Mouse (Mus musculus) liver, embryonic 14.5 days (tissue): Measurements from ENCODE around the gene Urb1. TPM values are rescaled to one million over a fixed set of nuclear protein-coding genes. Genes with fewer than 3 reads are reported as not detected.
A peak's percentile ranks its signal among the peaks of the same experiment; 100 is the strongest.

Experiments used
- ATAC-seq: fragments of 200-750 bp; cut with Nextera tagmentation; 2 replicates; pipeline ENCODE4 v1.8.0; 2017; ENCODE audit warnings: moderate number of reproducible peaks, mild to moderate bottlenecking, moderate library complexity; ENCODE audit not compliant: insufficient read depth
- DNase-seq, 3 experiments: peaks; one replicate each; pipeline ENCODE4 v3.0.0-alpha.2; 2012 to 2013; ENCODE audit warnings: low read depth in 3 of 3, low spot score in 3 of 3
- H3K27ac ChIP-seq: fragments of 300-500 bp; sonication (generic); 2 replicates; pipeline ENCODE4 v1.5.1; 2014; ENCODE audit warnings: moderate library complexity, mild to moderate bottlenecking, control low read depth, inconsistent platforms
- H3K27me3 ChIP-seq: fragments of 300-500 bp; sonication (generic); 2 replicates; pipeline ENCODE4 v1.6.1; 2014; ENCODE audit warnings: mild to moderate bottlenecking, low read length, moderate library complexity; ENCODE audit not compliant: control insufficient read depth, insufficient read depth
- H3K36me3 ChIP-seq: fragments of 300-500 bp; sonication (generic); replicated peaks from 2 replicates; pipeline ENCODE4 v1.6.1; 2014; ENCODE audit warnings: low read depth; ENCODE audit not compliant: control insufficient read depth, insufficient read depth
- H3K4me1 ChIP-seq, 2 experiments: fragments of 200-500 bp in 1 of 2; fragments of 300-500 bp in 1 of 2; sonication (generic) in 1 of 2; replicated peaks; 2 replicates each; pipeline ENCODE4 v1.6.1; 2012 to 2014; ENCODE audit warnings: antibody characterized with exemption in 1 of 2, inconsistent platforms in 1 of 2, low read length in 1 of 2; ENCODE audit not compliant: control insufficient read depth in 2 of 2, insufficient read depth in 2 of 2
- H3K4me2 ChIP-seq: fragments of 300-500 bp; sonication (generic); 2 replicates; pipeline ENCODE4 v1.6.1; 2014; ENCODE audit warnings: low read depth, mild to moderate bottlenecking, control low read depth, moderate library complexity
- H3K4me3 ChIP-seq, 2 experiments: fragments of 200-500 bp in 1 of 2; fragments of 300-500 bp in 1 of 2; sonication (generic) in 1 of 2; 2 replicates each; pipeline ENCODE4 v1.5.1; 2012 to 2014; ENCODE audit warnings: low read depth in 2 of 2, low read length in 2 of 2, mild to moderate bottlenecking in 2 of 2, control low read depth in 1 of 2, inconsistent platforms in 1 of 2, moderate library complexity in 1 of 2; ENCODE audit not compliant: insufficient read depth in 1 of 2
- H3K9ac ChIP-seq: fragments of 300-500 bp; sonication (generic); replicated peaks from 2 replicates; pipeline ENCODE4 v1.6.1; 2014; ENCODE audit warnings: mild to moderate bottlenecking, control low read depth, moderate library complexity
- H3K9me3 ChIP-seq: fragments of 300-500 bp; sonication (generic); 2 replicates; pipeline ENCODE4 v1.6.1; 2016; ENCODE audit warnings: low read length, mixed read lengths; ENCODE audit not compliant: control insufficient read depth
- CTCF ChIP-seq: IDR thresholded peaks from 2 replicates; pipeline ENCODE4 v1.5.1; 2016; ENCODE audit warnings: antibody characterized with exemption, low read depth, control low read depth
- EP300 ChIP-seq: IDR thresholded peaks from 2 replicates; pipeline ENCODE4 v1.6.1; 2016; ENCODE audit warnings: antibody characterized with exemption, low read depth
- WGBS: fragments of 180-500 bp; shearing (Covaris S2); extraction: QIAGEN DNeasy Blood & Tissue Kit; methylation state at CpG from one replicate; pipeline ENCODE4 v1.1.7; 2014; ENCODE audit not compliant: insufficient replicate concordance; 5-methylcytosine and 5-hydroxymethylcytosine counted together
- polyA plus RNA-seq, 2 experiments: library from polyadenylated mRNA; depleted of rRNA in 1 of 2; stranded (reverse) in 1 of 2; unstranded in 1 of 2; fragments of >200 nt; fragmentation: Nextera tagmentation in 1 of 2; extraction: Ambion mirVana in 1 of 2; gene quantifications; 2 replicates each; pipeline versions ENCODE4 v1.2.1 to v1.2.3; 2012 to 2014

The Urb1 gene
- polyA plus RNA-seq, 2 experiments: 3.6 to 5.0 TPM

- peaks cover 10 to 16% of the 10 kb centered on the region in 2 experiments for H3K4me1 ChIP-seq
- peak overlapping the region; percentile 61 for H3K27ac ChIP-seq
- H3K27me3 ChIP-seq: no peaks in the 10 kb centered on the region
- WGBS: 2% methylated on average over 38 of the region's 38 CpGs
- no peak for TF ChIP-seq EP300
- TF ChIP-seq CTCF: 0 out of 2 replicates have a peak, but pooled peaks have one; percentile 23
- peak overlapping the region; percentile 78 to 95 for H3K4me3 ChIP-seq
- H3K36me3 ChIP-seq: peaks cover 10% of the 10 kb centered on the region
- ATAC-seq (peak; percentile 57), DNase-seq (peak in 1 of 3 experiments; percentile 35)
- no peaks in the 10 kb centered on the region; the same call in 1 of the 2 replicates for H3K9me3 ChIP-seq
- H3K4me2 ChIP-seq: peak overlapping the region; percentile 84
- peak overlapping the region; percentile 90 for H3K9ac ChIP-seq
These were observed 83.5 kb downstream of the Urb1 start for GRCm38 (mm10) chr16:90726600-90727227.

- DNase-seq: no peak
- no peak overlapping the region for H3K9ac ChIP-seq
- TF ChIP-seq EP300: no peak
- TF ChIP-seq CTCF: no peak
- no peak overlapping the region for H3K4me2 ChIP-seq
- ATAC-seq: no peak
- H3K4me3 ChIP-seq: no peak overlapping the region
- whole genome bisulfite sequencing: 85% methylated on average over 4 of the region's 4 CpGs
- H3K36me3 ChIP-seq: peaks cover 26% of the 10 kb centered on the region
- no peaks in the 10 kb centered on the region for H3K27me3 ChIP-seq
- no peak overlapping the region for H3K27ac ChIP-seq
- no peaks in the 10 kb centered on the region for H3K9me3 ChIP-seq
- H3K4me1 ChIP-seq: peaks cover 10 to 16% of the 10 kb centered on the region in 2 experiments
These were observed 86.2 kb downstream of the Urb1 start for GRCm38 (mm10) chr16:90724051-90724450.

- Histone ChIP-seq H3K9ac (no peak overlapping the region), H3K9me3 (no peaks in the 10 kb centered on the region), H3K27ac (no peak overlapping the region), H3K4me1 (no peaks in the 10 kb centered on the region), H3K4me2 (no peak overlapping the region), H3K4me3 (no peak overlapping the region), H3K27me3 (no peaks in the 10 kb centered on the region), H3K36me3 (no peaks in the 10 kb centered on the region)
- ATAC-seq: no peak
- no peak for DNase-seq
- TF ChIP-seq EP300 (no peak), CTCF (no peak)
- 64% methylated on average over 12 of the region's 12 CpGs for WGBS
These were observed 99.9 kb downstream of the Urb1 start for GRCm38 (mm10) chr16:90710313-90710712.

- no peak overlapping the region for H3K4me3 ChIP-seq
- ATAC-seq (no peak), DNase-seq (no peak)
- H3K9ac ChIP-seq: no peak overlapping the region
- no peaks in the 10 kb centered on the region for H3K36me3 ChIP-seq
- H3K27me3 ChIP-seq: no peaks in the 10 kb centered on the region
- no peaks in the 10 kb centered on the region for H3K4me1 ChIP-seq
- no peak for TF ChIP-seq CTCF
- no peak for TF ChIP-seq EP300
- 60% methylated on average over 17 of the region's 17 CpGs for WGBS
- no peak overlapping the region for H3K4me2 ChIP-seq
- no peak overlapping the region for H3K27ac ChIP-seq
- no peaks in the 10 kb centered on the region for H3K9me3 ChIP-seq
These were observed 100.4 kb downstream of the Urb1 start for GRCm38 (mm10) chr16:90709711-90710289.

GRCm38 (mm10) chr16:90706279-90706678 lies 103.9 kb downstream of the Urb1 start:
- 6% methylated on average over 3 of the region's 3 CpGs for WGBS
- H3K4me3 ChIP-seq: no peak overlapping the region
- H3K27me3 ChIP-seq: no peaks in the 10 kb centered on the region
- no peak overlapping the region for H3K27ac ChIP-seq
- DNase-seq (no peak), ATAC-seq (no peak)
- TF ChIP-seq CTCF: no peak
- TF ChIP-seq EP300: no peak
- H3K9me3 ChIP-seq: no peaks in the 10 kb centered on the region
- H3K36me3 ChIP-seq: no peaks in the 10 kb centered on the region
- no peak overlapping the region for H3K4me2 ChIP-seq
- no peak overlapping the region for H3K9ac ChIP-seq
- no peaks in the 10 kb centered on the region; a peak in 1 of 4 replicates for H3K4me1 ChIP-seq
